Mouse (Mus musculus) MEL (cell line): ENCODE results near the gene Tspan6.

Experiments used
- CTCF ChIP-seq, 3 experiments: IDR thresholded peaks in 2 of 3; conservative IDR thresholded peaks in 1 of 3; 2 replicates each; pipeline ENCODE4 v1.5.1; 2011 to 2012; ENCODE audit warnings: low read length in 3 of 3, low read depth in 2 of 3, mild to moderate bottlenecking in 2 of 3, improper control_type of control experiment in 1 of 3, inconsistent platforms in 1 of 3, mixed read lengths in 1 of 3, moderate library complexity in 1 of 3; ENCODE audit not compliant: control insufficient read depth in 1 of 3, insufficient read depth in 1 of 3, poor library complexity in 1 of 3, severe bottlenecking in 1 of 3
- E2F4 ChIP-seq: IDR thresholded peaks from 2 replicates; pipeline ENCODE4 v1.6.1; 2011; ENCODE audit warnings: low read depth, low read length, improper control_type of control experiment, borderline replicate concordance
- GATA1 ChIP-seq: IDR thresholded peaks from 2 replicates; pipeline ENCODE4 v1.6.1; 2011; ENCODE audit warnings: low read depth, low read length, improper control_type of control experiment
- HCFC1 ChIP-seq: IDR thresholded peaks from 2 replicates; pipeline ENCODE4 v1.6.1; 2012; ENCODE audit warnings: low read depth, mild to moderate bottlenecking, inconsistent platforms, low read length, improper control_type of control experiment, moderate library complexity
- MAX ChIP-seq: IDR thresholded peaks from 2 replicates; pipeline ENCODE4 v1.6.1; 2011; ENCODE audit warnings: low read length, improper control_type of control experiment
- MEF2A ChIP-seq: IDR thresholded peaks from 2 replicates; pipeline ENCODE4 v1.6.1; 2014; ENCODE audit warnings: low read depth, mild to moderate bottlenecking, inconsistent platforms, low read length, improper control_type of control experiment; ENCODE audit not compliant: poor library complexity, insufficient replicate concordance, severe bottlenecking; ENCODE audit errors: extremely low read depth
- MYC ChIP-seq: IDR thresholded peaks from 2 replicates; pipeline ENCODE4 v1.6.1; 2011; ENCODE audit warnings: low read depth, mild to moderate bottlenecking, low read length, improper control_type of control experiment, moderate library complexity
- NELFE ChIP-seq: IDR thresholded peaks from 2 replicates; pipeline ENCODE4 v1.6.1; 2011; ENCODE audit warnings: low read depth, low read length, improper control_type of control experiment
- POLR2A ChIP-seq, 2 experiments: IDR thresholded peaks; 2 replicates each; pipeline ENCODE4 v1.6.1; 2011 to 2012; ENCODE audit warnings: low read length in 2 of 2, mild to moderate bottlenecking in 2 of 2, control low read depth in 1 of 2, improper control_type of control experiment in 1 of 2, low read depth in 1 of 2, moderate library complexity in 1 of 2; ENCODE audit not compliant: control insufficient read depth in 1 of 2, insufficient read depth in 1 of 2, poor library complexity in 1 of 2
- SMC3 ChIP-seq: IDR thresholded peaks from 2 replicates; pipeline ENCODE4 v1.6.1; 2011; ENCODE audit warnings: low read depth, low read length, improper control_type of control experiment
- USF1 ChIP-seq: IDR thresholded peaks from 2 replicates; pipeline ENCODE4 v1.6.1; 2014; ENCODE audit warnings: low read depth, mild to moderate bottlenecking, inconsistent platforms, low read length, improper control_type of control experiment, moderate library complexity

DNA sequence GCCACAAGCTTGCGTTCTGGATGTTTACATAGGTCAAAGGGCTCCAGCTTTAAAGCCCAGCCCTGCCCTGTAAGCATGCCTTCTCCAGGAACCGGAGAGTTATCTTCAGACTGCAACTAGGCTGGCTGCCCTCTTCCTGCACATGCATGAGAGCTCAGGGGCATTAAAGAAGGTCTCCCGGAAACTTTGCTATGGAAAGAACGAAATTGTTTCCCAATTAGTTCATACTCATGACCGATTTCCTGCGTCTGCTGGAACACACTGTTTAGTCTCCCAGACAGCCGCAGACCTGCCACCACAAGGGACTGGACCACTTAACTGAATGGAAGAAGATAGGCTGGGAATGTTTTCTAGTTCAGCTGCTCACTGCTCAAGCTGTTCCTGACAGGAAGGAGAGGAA lies 16.0 kb upstream of the Tspan6 start:
- TF ChIP-seq POLR2A (IDR thresholded peaks at IDR 0.05; ENCODE audit: control insufficient read depth in 1 of 2, insufficient read depth in 1 of 2, low read depth in 1 of 2, low read length in 2 of 2, poor library complexity in 1 of 2) (no peak), GATA1 (no peak), CTCF (IDR thresholded peaks at IDR 0.05 in 2 of 3, conservative IDR thresholded peaks at IDR 0.05 in 1 of 3; ENCODE audit: control insufficient read depth in 1 of 3, insufficient read depth in 1 of 3, low read depth in 2 of 3, low read length in 3 of 3, poor library complexity in 1 of 3, severe bottlenecking in 1 of 3) (no peak), MEF2A (no peak), E2F4 (no peak), MYC (no peak), HCFC1 (no peak), USF1 (no peak), SMC3 (no peak), NELFE (no peak), MAX (no peak)
